Mouse (Mus musculus) C2C12 (cell line): ENCODE data around the gene Aqp1.

Experiments used
- CTCF ChIP-seq: IDR thresholded peaks from one replicate; pipeline ENCODE4 v1.5.1; 2011; ENCODE audit not compliant: control insufficient read depth, insufficient read depth, insufficient read length
- MAX ChIP-seq: IDR thresholded peaks from one replicate; pipeline ENCODE4 v1.6.1; 2011; ENCODE audit warnings: mild to moderate bottlenecking, control low read depth
- USF1 ChIP-seq: IDR thresholded peaks from one replicate; pipeline ENCODE4 v1.6.1; 2011; ENCODE audit warnings: low read depth, mild to moderate bottlenecking, control low read depth, moderate library complexity

- TF ChIP-seq CTCF (no peak), MAX (no peak), USF1 (no peak)
Observed at GRCm38 (mm10) chr6:55337242-55337641, 1.0 kb downstream of the Aqp1 start.
